Mouse (Mus musculus) ovary, postnatal 10 days (tissue): Measurements from ENCODE around the gene Gigyf1.

Experiments used
- DNase-seq: peaks from one replicate; pipeline ENCODE4 v3.0.0; 2022; ENCODE audit warnings: low spot score

Gigyf1 gene

DNA sequence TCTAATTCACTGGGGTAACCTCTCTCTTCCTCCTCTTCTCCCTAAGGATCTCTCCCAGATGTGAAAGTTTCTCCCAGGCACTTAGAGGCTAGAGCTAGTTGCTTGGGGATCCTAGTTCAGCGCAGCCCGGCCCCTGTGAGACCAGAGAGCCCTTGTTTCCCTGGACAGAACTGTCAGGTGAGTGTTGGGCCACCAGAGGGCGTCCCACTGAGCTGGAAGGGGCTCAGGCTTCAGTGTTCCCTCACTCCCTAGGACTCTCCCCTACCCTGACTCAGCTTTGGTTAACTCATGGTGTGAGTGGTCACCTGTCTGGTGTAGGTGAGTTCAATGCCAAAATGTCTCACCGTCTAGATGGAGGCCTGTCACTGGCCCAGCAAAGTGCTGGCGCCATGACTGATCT lies at the start of gene Gigyf1:
Gigyf1 (plus strand) TSS at position 113 of the 400 bp plus-strand sequence.
- DNase-seq: no peak

DNA sequence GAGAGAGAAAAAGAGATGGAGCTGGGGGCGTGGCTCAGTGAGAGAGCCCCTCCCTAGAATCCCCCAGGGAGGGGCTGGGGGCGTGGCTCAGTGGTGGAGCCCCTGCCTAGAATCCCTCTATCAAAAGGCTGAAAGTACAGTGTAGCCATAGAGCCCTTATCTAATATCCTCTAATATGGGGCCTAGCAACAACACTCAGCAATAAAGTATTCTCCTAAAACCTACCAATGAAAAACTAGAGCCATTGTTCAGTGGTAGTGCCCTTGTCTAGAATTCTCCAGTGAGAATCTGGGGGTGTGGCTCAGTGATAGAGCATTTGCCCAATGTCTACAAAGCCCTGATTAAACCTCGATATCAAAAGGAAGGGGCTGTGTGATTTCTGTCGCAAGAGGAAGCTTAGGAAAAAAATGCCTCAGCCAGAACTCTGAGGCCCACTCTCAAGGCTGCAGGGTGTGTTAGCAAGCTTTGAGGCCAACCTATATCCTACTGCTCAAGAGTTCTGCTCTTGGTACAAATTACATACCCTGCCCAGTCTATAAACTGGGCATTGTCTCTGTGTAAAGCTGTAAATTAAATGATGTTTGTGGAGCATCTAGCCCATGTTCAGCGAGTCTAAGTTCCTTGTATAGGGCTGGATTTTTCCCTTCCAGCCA lies 46.0 kb upstream of the Gigyf1 start:
- no peak for DNase-seq

DNA sequence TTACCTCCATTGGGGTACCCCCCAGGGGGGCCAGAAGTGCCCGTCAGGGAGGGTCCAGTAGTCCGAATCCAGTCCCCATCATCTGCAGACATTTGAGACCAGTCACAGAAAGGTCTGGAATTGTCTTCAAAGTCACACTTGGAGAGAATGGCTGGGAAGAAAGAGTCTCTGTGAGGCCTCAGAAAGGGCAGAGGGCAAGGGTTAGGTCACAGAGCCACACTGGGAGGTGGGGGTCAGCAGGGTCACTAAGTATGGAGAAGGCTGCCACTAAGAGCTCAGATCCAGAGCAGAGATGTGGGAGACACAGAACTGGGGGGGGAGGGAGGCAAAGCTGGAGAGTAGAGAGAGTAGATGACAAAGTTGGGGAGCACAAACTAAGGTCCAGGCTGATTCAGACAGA lies 44.0 kb upstream of the Gigyf1 start:
- no peak for DNase-seq

DNA sequence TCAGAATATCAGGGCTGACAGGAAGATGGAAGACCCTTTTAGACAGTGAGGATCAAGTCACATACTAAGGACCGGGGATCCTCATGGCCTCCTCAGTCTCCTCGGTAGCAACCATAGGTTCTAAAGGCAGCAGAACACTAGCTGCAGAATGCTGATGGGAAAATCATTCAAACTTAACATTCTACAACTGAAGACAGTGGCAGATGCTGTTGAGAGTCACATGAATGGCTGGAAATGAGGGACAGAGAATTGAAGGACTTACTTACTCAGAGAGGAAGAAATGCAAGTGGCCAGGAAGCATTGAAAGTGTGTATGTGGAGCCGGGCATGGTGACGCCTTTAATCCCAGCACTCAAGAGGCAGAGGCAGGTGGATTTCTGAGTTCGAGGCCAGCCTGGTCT lies 41.4 kb upstream of the Gigyf1 start, which contains the start of gene Zan:
Zan (minus strand) TSS at position 101 of the 400 bp plus-strand sequence.
- DNase-seq: no peak

DNA sequence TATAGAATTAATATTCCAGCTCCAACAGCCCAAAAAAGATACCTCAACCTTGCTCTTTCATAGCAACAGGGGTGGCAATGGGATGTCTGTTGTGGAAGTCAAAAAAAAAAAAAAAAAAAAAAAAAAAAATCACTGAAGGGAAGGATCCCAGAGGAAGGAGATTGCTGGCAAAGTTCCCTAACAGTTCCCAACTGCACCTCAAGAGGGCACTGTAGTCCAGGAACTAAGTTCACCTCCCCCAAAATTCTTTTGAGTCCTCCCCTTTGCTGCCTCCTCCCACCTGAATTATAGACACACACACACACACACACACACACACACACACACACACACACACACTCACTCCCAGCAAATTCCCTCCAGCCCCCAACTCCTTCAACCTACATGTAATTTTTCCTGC lies 37.2 kb upstream of the Gigyf1 start:
- DNase-seq: peak; percentile 69

DNA sequence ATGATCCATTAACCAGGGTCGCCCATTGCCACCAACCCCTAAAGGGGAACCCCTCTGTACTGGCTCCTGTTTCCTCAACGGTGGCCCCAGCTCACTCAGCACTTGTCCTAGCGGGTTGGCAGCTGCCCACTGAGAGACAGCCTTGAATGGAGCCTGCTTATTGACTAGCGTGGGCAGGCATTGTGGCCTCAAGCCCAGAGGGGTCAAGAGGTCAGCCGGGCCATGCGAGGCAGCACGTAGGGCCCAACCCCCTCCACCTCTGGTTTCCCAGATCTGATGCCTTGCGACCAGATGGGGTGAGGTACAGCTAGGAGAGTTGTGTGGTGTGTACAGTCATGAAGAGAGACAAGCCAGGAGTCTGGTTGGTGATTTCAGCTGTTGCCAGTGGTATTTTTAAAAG lies 36.5 kb upstream of the Gigyf1 start:
- no peak for DNase-seq

DNA sequence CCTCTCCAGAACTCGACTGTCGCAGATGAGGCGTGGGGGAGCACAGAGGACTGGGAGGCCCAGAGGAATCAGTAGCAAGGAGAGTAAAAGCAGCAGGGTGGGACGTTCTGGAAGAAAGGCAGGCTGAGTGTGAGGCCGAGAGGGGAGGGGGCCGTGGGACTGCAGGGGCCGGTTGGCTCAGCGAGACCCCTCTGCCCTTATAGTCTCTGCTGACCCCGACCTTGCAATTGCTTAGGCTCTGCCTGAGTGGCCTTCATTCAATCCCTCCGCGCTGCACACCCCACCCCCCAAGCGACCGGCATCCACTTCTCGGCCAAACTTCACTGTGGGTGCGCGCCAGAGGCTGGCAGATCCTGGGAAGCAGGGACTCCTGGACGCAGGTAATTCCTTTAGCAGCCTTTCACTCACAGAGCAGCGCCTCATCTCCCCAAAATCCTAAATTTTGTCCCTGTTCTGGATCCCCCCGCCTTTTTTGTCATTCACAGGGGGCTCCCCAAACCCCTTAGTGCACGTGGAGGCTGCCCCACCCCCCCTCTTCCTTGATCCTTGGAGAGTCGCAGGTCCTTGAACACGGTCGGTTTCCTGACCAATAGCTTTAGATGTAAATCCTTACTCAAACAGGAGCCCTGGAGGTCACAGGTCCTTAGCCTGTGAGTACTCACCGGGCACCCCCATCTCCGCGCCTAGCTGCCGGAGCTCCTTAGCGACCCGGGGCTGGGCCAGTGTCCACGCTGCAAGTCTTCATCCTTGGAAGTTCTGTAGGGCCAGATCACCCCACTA lies 33.1 kb upstream of the Gigyf1 start:
- no peak for DNase-seq

DNA sequence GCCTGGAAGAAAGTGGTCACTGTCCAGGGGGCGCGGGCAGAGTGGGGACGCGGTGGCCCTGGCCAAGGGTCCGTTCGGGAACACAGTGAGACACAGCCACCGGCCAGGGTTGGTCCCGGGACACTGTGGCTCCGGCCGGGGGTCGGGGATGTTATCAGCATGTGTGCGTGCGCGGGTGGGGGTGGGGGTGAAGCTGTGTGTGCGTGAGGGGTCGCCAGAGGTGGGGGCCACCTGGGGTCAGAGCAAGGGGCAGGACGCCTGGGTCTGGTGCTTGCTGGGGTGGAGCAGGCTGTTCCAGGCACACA lies 32.5 kb upstream of the Gigyf1 start:
- no peak for DNase-seq

DNA sequence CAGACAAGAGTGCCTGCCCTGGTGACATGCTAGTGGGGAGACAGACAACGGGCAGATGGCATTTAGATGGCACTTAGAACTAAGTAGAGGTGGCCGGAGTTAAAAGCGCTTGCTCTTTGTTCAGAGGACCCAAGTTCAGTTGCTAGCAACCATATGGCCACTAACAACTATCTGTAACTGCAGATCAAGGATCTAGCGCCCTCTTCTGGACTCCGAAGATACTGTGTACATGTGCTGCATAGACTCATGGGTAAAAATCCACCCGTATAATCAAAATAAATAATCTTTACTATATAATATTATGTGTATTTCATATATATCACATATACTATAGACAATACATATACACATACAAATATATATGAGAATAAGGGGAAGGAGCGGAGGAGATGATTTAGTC lies 30.7 kb upstream of the Gigyf1 start:
- no peak for DNase-seq

DNA sequence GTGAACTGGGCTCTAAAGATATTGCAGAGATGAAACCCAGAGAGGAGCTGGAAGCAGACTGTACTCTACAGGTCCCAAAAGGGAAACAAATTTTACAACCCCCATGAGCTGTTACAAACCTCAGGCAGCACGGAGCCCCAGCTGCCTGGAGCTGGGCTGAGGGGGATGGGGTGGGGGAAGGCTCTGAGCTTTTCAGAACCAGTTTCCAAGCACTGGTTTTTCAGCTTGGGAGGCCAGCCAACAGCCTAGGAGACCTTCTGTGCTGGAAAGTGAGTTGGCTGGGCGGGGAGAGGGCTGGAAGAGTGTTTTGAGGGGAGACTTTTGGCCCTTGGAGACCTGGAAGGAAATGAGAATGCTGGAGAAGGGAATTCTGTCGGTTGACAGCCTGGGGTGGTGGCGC lies 26.8 kb upstream of the Gigyf1 start:
- DNase-seq: no peak

DNA sequence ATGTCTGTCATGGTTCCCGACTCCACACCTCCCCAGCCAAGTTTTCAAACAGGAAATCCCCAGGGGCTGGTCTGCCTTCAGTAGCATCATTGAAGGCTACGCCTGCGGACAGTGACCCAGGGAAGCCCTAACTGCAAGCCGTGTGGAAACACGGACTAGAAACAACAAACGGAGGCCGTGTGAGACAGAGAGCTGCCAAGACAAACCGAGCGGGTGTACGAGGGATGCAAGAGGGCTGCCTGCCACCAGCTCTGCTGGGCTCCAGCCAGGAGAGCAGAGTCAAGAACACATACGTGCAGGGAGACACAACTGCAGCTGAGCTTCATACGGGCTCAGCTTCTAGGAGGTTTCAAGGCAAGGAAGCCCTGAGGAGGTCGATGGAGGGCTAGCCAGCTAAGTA lies 24.5 kb upstream of the Gigyf1 start:
- no peak for DNase-seq

DNA sequence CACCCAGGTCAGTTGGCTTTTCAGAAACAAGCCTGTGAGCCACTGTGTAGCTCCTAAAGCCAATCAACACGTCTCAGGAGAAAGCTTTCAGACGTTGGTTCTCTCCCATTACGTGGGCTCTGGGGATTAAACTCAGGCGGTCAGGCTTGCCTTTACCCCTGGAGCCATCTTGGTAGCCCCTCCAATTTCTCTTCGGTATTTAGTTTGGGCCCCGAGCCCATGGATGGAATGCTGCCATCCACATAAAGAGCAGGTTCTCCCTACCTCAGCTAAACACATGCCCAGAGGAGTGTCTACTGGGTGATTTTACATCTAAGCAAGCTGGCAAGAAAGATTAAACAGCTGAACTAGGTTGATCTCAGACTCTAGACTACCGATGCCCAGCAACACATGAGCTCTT lies 18.2 kb upstream of the Gigyf1 start:
- no peak for DNase-seq

DNA sequence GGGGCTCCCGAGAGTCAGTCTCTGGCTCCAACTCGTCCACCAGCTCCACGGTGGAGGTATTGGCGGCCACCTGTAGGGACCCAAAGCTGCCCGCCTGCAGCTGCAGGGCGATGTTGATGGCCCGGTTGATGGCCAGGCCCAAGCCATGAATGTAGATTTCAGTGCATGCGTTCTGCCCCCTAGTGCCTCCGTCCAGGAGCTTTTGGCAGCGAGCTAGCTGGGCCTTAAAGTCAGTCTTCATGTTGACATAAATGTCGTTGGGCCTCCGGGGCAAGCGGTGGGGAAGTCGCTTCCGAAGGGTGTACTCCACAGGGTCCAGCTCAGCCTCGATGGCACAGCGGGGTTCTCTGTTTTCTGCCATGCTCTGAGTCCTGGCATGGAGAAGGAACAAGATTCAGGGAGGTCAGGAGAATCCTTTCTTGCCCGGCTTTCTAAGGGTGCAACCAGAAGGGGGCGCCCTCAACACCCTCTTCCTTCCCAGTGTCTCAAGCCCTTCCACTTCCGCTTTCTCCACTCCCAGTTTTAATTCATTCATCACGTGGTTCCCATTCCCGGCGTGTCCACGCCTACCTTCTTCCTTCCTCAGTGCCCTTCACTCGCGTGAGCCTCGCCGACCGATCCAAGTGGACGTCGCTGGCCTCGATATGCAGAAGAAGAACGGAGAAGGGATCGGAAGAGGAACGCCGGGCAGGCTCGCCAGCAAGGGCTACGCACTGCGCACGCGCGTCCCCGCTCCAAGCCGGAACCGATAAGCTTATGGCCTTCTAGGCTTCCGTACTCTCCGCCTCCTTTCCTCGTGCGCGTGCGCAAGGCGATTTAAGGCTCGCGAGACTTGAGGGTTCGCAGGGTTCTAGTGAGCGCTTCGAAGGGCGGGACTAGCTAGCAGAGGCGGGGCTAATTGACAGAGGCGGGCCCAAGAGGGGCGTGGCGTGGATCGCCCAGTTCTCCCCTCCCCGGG lies 16.4 kb upstream of the Gigyf1 start, which contains the start of gene Pop7:
Pop7 (minus strand) TSS at position 810 of the 958 bp plus-strand sequence.
- peak; percentile 100 for DNase-seq

DNA sequence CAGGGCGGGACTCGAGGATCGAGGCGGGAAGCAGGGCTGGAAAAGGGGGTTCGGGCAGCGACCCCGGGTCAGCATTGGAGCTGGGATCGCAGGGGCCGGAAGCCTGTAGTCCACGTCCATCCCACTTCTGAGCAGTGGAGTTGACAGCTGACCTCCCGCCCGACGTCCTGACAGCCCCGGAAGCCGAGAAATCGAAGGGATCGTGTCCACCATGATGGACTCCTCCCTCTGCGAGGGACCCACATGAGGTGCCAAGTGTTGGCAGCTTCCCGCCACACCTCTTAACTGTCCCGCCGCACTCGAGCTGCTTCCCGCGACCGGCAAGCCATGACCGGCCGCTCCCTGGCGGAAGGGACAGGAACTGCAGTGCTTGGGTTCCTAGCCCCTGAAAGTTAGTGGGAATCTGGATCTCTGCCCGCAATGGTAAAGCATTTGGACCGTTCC lies 15.7 kb upstream of the Gigyf1 start:
- no peak for DNase-seq

DNA sequence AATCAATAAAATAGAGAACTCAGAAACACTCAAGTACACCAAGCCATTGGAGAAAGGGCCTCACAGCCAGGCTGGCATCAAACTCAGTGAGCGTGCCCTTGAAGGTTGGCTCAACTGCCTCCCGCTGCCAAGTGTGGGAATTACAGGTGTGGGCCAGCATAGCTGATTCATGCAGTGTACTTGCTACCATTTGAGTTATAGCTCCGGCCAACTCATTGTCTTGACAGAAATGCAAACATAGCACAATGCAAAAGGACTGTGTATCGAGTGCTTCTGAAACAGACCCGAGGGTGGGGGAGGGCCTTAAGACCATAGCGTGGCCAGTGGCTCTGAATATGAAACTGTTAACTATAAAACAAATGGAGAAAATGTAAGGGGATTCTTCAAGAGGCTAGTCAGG lies 14.3 kb upstream of the Gigyf1 start:
- DNase-seq: no peak

DNA sequence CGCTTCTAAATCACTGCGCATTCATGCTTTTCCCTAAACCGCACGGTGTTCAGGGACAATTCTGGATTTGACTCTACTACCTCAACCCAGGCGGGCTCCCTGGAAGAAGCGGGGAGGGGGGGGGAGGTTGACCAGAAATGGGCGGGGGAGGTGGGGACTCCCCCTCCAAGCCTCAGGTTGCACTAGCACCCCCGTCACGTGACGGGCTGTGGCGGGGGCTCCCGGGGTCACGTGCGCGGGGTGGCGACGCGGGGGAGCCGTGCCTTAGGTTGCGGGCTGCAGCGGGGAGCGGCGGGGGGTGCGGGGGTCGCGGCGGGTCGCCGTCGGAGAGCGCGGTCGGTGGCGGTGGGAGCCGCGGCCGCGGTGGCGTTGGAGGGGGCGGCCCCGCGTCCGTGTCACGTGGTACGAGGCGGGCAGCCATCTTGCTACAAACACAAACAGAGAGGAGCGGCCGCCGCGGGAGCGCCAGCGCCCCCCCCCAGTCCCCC lies 8.3 kb upstream of the Gigyf1 start:
- peak; percentile 58 for DNase-seq

DNA sequence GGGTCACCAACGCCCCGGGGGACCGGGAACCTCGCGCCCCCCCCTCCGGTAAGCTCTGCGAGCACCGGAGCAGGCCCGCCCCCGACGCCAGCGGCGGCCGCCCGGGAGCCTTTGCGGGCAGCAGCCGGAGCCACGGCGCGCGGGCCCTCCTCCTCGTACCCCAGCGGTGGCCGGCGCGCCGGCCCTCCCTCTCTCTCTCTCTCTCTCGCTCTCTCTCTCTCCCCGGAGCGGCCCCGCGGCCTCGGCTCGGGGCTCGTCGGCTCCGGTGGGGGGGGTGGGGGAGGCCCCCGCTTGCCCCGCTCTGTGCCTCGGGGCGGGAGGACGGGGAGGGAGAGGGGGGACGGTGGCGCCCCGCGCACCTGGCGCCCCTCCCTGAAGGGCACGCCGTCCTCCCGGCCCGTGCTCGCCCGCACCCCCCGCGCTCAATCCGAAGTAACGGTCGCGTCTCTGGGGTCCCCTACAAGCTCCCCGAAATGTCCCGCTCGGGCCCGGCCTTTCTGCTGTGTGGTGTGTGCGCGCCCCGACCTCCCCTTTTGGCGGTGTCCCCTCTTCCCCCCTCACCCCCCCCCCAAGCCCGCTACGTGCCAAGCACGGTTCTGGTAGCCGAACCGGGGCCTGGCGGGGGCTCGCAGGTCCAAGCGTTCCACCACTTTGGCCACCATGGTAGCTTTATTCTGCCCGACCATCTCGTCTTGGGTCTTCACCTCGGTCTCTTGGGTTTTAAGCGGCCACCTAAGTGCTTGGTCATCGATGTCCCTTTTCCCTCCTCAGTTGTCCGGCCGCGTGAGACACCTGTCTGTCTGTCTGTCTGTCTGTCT lies 7.6 kb upstream of the Gigyf1 start:
- no peak for DNase-seq

DNA sequence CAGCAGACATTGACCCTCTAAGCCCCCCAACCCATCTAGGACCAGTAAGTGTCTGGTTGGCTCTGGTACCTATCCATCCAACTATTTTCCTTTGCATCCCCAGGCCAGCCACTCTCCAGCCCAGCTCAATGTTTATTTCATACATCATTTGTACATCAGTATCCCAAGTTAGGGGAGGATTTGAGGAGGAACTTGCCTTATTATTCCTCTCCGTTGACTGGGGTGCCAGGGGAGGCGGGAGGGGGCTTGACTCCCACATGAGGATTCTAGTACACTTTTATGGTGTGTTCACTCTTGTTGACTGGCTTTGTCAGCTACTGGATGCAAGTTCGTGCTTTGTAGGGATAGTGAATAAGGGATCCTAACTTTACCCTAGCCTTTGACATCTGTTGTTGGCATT lies 6.6 kb upstream of the Gigyf1 start:
- no peak for DNase-seq

DNA sequence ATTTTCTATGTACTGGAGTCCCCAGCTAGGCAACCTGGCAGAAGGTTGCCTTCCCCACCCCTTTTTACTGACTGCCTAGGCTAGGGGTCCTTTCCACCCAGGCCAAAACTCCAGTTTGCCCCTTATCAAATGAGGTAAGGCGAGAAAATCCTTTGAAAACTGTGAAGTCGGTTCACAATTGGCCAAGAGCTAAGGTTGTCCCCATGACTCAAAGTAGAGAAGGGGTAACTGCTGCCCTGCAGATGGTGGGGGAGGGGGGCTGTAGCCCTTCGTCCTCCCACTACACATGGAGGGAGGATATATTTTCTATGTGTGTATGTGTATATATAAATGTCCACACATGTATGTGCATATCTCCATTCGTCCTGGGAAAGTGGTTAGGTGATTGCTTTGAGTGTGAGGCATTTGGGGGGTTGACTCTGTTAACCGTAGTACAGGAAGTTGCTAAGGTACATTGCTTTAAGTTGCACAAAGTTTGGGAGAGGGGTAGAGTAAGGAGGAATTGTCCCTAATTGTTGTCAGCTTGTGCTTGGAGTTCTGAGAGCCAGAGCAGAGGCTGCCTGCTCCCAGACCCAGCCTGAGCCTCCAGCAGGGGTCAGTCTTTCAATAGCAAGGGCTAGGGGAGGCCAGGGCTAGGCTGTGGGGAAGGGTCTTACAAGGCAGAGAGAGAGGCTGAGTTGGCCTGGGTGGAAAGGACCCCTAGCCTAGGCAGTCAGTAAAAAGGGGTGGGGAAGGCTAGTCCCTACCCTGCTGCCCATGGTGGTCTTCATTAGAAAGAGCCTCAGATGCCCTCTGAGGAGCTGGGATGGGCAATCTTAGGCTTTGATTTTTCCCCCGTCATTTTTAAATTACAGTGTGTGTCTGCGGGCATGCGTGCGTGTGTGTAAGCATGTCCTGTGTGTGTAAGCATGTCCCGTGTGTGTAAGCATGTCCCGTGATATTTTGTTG lies 5.2 kb upstream of the Gigyf1 start:
- DNase-seq: no peak

DNA sequence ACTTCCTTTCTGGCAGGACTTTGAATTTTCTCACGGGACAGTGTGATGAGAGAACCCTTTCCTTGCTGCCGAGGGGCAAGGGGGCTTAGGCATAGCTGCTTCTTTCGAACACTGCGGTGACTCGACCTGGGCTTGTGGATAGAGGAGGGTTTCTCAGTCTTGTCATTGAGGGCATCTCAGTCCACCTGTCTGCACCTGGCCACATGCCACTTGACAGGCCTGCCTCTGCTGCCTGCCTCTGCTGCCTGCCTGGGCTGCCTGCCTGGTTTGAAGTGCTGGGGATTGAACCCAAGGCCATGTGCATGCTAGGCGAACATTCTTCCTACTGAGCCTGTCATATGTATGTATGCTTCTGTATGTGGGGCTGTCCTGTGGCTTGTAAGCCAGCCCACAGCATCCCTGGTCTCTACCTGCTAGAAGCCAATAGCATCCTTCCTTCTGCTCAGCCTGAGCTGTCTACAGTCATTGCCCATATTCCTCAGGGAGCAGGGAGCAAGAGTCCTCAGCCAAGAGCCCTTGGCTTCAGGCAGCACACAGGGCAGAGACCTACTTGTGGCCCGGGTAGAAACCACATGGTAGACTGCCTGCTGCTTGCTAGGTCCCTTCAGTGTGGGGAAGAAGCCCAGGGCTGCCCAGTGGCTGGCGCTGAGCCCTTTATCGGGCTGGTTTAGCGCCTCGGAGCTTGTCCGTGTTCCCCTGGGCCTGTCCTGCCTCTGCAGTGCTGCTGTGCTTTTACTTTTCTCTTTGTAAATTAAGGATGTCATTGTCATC lies 4.2 kb upstream of the Gigyf1 start:
- no peak for DNase-seq
